Mouse (Mus musculus) midbrain, embryonic 10.5 days (tissue): Measurements from ENCODE around the gene Tcf25. TPM values are rescaled to one million over a fixed set of nuclear protein-coding genes. Genes with fewer than 3 reads are reported as not detected.

Experiments
- DNase-seq: peaks from one replicate; pipeline ENCODE4 v3.0.0-alpha.2; 2017; ENCODE audit warnings: low spot score
- H3K27ac ChIP-seq: fragments of 300-500 bp; sonication (generic); replicated peaks from 2 replicates; pipeline ENCODE4 v1.5.1; 2016; ENCODE audit warnings: mild to moderate bottlenecking
- H3K27me3 ChIP-seq: fragments of 300-500 bp; sonication (generic); 2 replicates; pipeline ENCODE4 v1.6.1; 2016; ENCODE audit warnings: low read depth, mild to moderate bottlenecking; ENCODE audit not compliant: poor library complexity, severe bottlenecking
- H3K36me3 ChIP-seq: fragments of 300-500 bp; sonication (generic); 2 replicates; pipeline ENCODE4 v1.6.1; 2016; ENCODE audit warnings: mild to moderate bottlenecking, moderate library complexity
- H3K4me1 ChIP-seq: fragments of 300-500 bp; sonication (generic); 2 replicates; pipeline ENCODE4 v1.6.1; 2016
- H3K4me3 ChIP-seq: fragments of 300-500 bp; sonication (generic); 2 replicates; pipeline ENCODE4 v1.5.1; 2016; ENCODE audit warnings: mild to moderate bottlenecking, moderate library complexity
- H3K9me3 ChIP-seq: fragments of 300-500 bp; sonication (generic); replicated peaks from 2 replicates; pipeline ENCODE4 v1.6.1; 2016; ENCODE audit warnings: mild to moderate bottlenecking
- WGBS: fragments of 180-500 bp; shearing (Covaris S2); methylation state at CpG from one replicate; pipeline ENCODE4 v1.1.7; 2016; 5-methylcytosine and 5-hydroxymethylcytosine counted together
- polyA plus RNA-seq: library from polyadenylated mRNA; unstranded; fragments of >200 nt; fragmentation: Nextera tagmentation; extraction: Ambion mirVana; gene quantifications from 2 replicates; pipeline ENCODE4 v1.2.1, GENCODE M21; 2016

Gene Tcf25
- polyA plus RNA-seq, result 150 and 167 TPM in 2 replicates

- Histone ChIP-seq H3K4me3 (peak within 1 kb of the TSS; percentile 86), H3K27ac (peak within 1 kb of the TSS; percentile 95), H3K27me3 (no peaks in the 10 kb centered on the region), H3K4me1 (peaks cover 33% of the 10 kb centered on the region), H3K9me3 (no peaks in the 10 kb centered on the region), H3K36me3 (peaks cover 30% of the 10 kb centered on the region)
- under 1% methylated on average over 75 of the region's 75 CpGs for WGBS
- DNase-seq, result peak; percentile 97
Measured at GRCm38 (mm10) chr8:123373403-123374238, at the start of gene Tcf25. Gene Tcf25, plus strand, starts transcription at chr8:123373753.

GRCm38 (mm10) chr8:123328552-123328951, 45.0 kb upstream of the Tcf25 start:
- Histone ChIP-seq H3K4me1 (peaks cover 20% of the 10 kb centered on the region), H3K4me3 (no peak overlapping the region), H3K27me3 (peaks cover 16% of the 10 kb centered on the region), H3K9me3 (no peaks in the 10 kb centered on the region), H3K27ac (no peak overlapping the region), H3K36me3 (no peaks in the 10 kb centered on the region)
- no peak for DNase-seq
- 94% methylated on average over 2 of the region's 2 CpGs for WGBS

- peaks cover 24% of the 10 kb centered on the region for H3K27me3 ChIP-seq
- no peaks in the 10 kb centered on the region for H3K9me3 ChIP-seq
- 90% methylated on average over 4 of the region's 4 CpGs for WGBS
- no peak for DNase-seq
- H3K27ac ChIP-seq, result no peak overlapping the region
- peaks cover 28% of the 10 kb centered on the region for H3K4me1 ChIP-seq
- H3K36me3 ChIP-seq, result no peaks in the 10 kb centered on the region
- H3K4me3 ChIP-seq, result no peak overlapping the region
Measured at GRCm38 (mm10) chr8:123329350-123329749, 44.2 kb upstream of the Tcf25 start.

GRCm38 (mm10) chr8:123329961-123330360, 43.6 kb upstream of the Tcf25 start:
- Histone ChIP-seq H3K27me3 (peaks cover 26% of the 10 kb centered on the region), H3K36me3 (no peaks in the 10 kb centered on the region), H3K4me1 (peaks cover 33% of the 10 kb centered on the region), H3K4me3 (no peak overlapping the region), H3K27ac (no peak overlapping the region), H3K9me3 (no peaks in the 10 kb centered on the region)
- no peak for DNase-seq
- 68% methylated on average over 5 of the region's 5 CpGs for WGBS

GRCm38 (mm10) chr8:123330701-123331100, 42.9 kb upstream of the Tcf25 start:
- Histone ChIP-seq H3K36me3 (no peaks in the 10 kb centered on the region), H3K4me1 (peaks cover 33% of the 10 kb centered on the region), H3K4me3 (no peak overlapping the region), H3K27ac (no peak overlapping the region), H3K27me3 (peaks cover 26% of the 10 kb centered on the region), H3K9me3 (no peaks in the 10 kb centered on the region)
- DNase-seq, result no peak
- 83% methylated on average over 6 of the region's 6 CpGs for WGBS

- H3K27me3 ChIP-seq, result peaks cover 26% of the 10 kb centered on the region
- no peaks in the 10 kb centered on the region for H3K36me3 ChIP-seq
- no peak overlapping the region for H3K27ac ChIP-seq
- no peaks in the 10 kb centered on the region for H3K9me3 ChIP-seq
- no peak for DNase-seq
- H3K4me3 ChIP-seq, result no peak overlapping the region
- 84% methylated on average over 2 of the region's 2 CpGs for WGBS
- peaks cover 33% of the 10 kb centered on the region for H3K4me1 ChIP-seq
Measured at GRCm38 (mm10) chr8:123331301-123331700, 42.3 kb upstream of the Tcf25 start.

- Histone ChIP-seq H3K27me3 (peaks cover 26% of the 10 kb centered on the region), H3K27ac (peak overlapping the region; percentile 89), H3K4me1 (peaks cover 33% of the 10 kb centered on the region), H3K4me3 (peak overlapping the region; percentile 92), H3K36me3 (no peaks in the 10 kb centered on the region), H3K9me3 (no peaks in the 10 kb centered on the region)
- no peak for DNase-seq
- WGBS, result 44% methylated on average over 8 of the region's 8 CpGs
Measured at GRCm38 (mm10) chr8:123331810-123332209, 41.7 kb upstream of the Tcf25 start.

- H3K27me3 ChIP-seq, result peaks cover 26% of the 10 kb centered on the region
- H3K4me1 ChIP-seq, result peaks cover 33% of the 10 kb centered on the region
- H3K27ac ChIP-seq, result peak within 1 kb of the TSS; percentile 89
- under 1% methylated on average over 85 of the region's 85 CpGs for WGBS
- H3K36me3 ChIP-seq, result no peaks in the 10 kb centered on the region
- no peaks in the 10 kb centered on the region for H3K9me3 ChIP-seq
- H3K4me3 ChIP-seq, result peak within 1 kb of the TSS; percentile 92
- peak; percentile 87 for DNase-seq
Measured at GRCm38 (mm10) chr8:123332262-123333090, 41.1 kb upstream of the Tcf25 start, which contains the start of gene Spire2. Gene Spire2, plus strand, starts transcription at chr8:123332713.

GRCm38 (mm10) chr8:123333091-123333587, 40.4 kb upstream of the Tcf25 start:
- WGBS, result under 1% methylated on average over 21 of the region's 21 CpGs
- DNase-seq, result peak; percentile 38
- H3K27ac ChIP-seq, result peak overlapping the region; percentile 89
- H3K4me3 ChIP-seq, result peak overlapping the region; percentile 92
- peaks cover 33% of the 10 kb centered on the region for H3K4me1 ChIP-seq
- no peaks in the 10 kb centered on the region for H3K36me3 ChIP-seq
- H3K9me3 ChIP-seq, result no peaks in the 10 kb centered on the region
- H3K27me3 ChIP-seq, result peaks cover 26% of the 10 kb centered on the region

GRCm38 (mm10) chr8:123333864-123334263, 39.7 kb upstream of the Tcf25 start:
- peaks cover 33% of the 10 kb centered on the region for H3K4me1 ChIP-seq
- no peaks in the 10 kb centered on the region for H3K9me3 ChIP-seq
- peak; percentile 27 for DNase-seq
- peak overlapping the region; percentile 92 for H3K4me3 ChIP-seq
- WGBS, result 1% methylated on average over 7 of the region's 7 CpGs
- peaks cover 26% of the 10 kb centered on the region for H3K27me3 ChIP-seq
- no peaks in the 10 kb centered on the region for H3K36me3 ChIP-seq
- H3K27ac ChIP-seq, result peak overlapping the region; percentile 68

GRCm38 (mm10) chr8:123334467-123334866, 39.1 kb upstream of the Tcf25 start:
- no peak for DNase-seq
- H3K27ac ChIP-seq, result peak overlapping the region; percentile 68
- peaks cover 2% of the 10 kb centered on the region; the same call in 1 of the 2 replicates for H3K36me3 ChIP-seq
- H3K4me1 ChIP-seq, result peaks cover 33% of the 10 kb centered on the region
- H3K4me3 ChIP-seq, result peak overlapping the region; percentile 92
- H3K27me3 ChIP-seq, result peaks cover 26% of the 10 kb centered on the region
- no peaks in the 10 kb centered on the region for H3K9me3 ChIP-seq
- 0% methylated on average over 1 of the region's 1 CpGs for WGBS

GRCm38 (mm10) chr8:123337475-123337874, 36.1 kb upstream of the Tcf25 start:
- DNase-seq, result no peak
- Histone ChIP-seq H3K4me3 (no peak overlapping the region), H3K4me1 (peaks cover 22% of the 10 kb centered on the region), H3K36me3 (peaks cover 9% of the 10 kb centered on the region), H3K27me3 (peaks cover 19% of the 10 kb centered on the region), H3K27ac (no peak overlapping the region), H3K9me3 (no peaks in the 10 kb centered on the region; the same call in 1 of the 2 replicates)
- 92% methylated on average over 3 of the region's 3 CpGs for WGBS
